Mouse (Mus musculus): ENCODE data around the gene Rft1.
A peak's percentile ranks its signal among the peaks of the same experiment; 100 is the strongest.
"Not testable (repeated sequence)": the region's sequence is repeated elsewhere in the genome, so short reads cannot be mapped to it uniquely, and the experiment has no call there.

The Rft1 gene

GRCm38 (mm10) chr14:30674947-30675346, 20.8 kb downstream of the Rft1 start:
- no peak for DNase-seq

DNA sequence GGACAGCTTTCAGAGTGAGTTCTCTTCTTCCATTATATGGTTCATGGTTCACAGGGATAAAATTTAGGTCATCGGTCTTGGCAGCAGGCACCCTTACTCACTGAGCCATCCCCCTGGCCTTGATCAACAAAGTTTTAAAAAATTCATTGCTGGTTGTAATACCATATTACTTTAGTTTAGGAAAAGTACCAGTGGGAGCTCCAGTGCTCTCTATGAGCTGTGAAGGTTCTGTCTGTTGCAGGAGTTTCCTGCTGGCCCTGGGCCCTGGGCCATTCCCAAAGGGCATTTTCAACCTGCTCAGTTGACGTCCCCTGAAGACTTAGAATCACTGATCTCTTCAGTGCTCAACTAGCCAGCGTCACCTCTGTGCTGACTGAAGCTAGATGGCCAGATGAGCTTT, 28.0 kb downstream of the Rft1 start:
- no peak for DNase-seq

DNA sequence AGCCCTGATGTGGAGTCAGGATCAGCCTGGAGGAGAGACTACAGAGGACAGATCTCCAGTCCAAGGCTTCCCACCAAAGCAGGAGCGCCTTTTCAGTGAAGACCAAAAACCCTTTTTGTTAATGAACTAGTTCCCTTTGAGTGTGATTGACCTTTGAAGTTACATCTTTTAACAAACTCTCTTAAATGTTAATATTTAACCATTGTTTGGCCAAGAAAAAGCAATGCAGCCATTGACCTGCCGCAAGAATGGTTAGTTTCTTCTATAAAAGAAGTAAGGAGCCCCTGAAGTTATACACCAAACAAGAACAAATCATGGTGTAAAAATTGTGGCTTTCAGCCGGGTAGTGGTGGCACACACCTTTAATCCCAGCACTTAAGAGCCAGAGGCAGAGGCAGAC, 36.5 kb downstream of the Rft1 start:
- DNase-seq = no peak

- DNase-seq = no peak
Measured at GRCm38 (mm10) chr14:30692439-30692838, 38.3 kb downstream of the Rft1 start.

DNA sequence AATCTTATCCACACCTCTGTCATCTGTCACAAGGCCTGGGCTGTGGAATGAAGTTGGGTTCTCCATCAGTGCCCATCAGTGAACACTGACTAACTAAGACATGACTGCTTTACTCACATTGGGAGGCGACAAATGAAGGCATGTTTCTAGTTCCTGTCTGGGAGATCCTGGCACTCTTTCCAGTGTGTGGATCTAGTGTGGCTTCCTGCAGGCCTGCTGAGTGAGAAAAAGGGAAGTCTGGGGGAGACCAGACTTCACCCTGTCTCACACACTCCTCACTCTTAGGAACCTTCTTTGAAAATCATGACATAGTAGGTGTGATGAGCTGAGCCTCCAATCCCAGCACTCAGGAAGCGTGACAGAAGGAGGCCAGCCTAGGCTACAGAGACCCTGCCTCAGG, 40.6 kb downstream of the Rft1 start:
- DNase-seq = peak; percentile 79

DNA sequence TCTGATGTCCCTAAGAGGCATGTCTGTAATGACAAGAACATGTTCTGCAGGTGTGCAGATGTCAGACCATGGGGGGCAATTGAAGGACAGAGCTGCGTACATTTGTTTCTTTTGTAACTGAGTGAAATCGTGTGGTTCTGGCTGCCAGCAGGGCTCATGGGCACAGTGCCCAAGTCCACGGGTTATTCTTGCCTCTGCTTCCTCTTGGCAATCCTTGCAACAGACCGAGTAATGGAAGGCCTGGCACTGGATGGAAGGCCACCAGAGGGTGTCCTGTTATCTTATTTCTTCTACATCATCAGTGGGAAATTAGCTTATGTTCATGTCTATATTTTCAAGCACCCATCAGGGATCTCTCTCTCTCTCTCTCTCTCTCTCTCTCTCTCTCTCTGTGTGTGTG, 41.4 kb downstream of the Rft1 start:
- peak; percentile 91 for DNase-seq

- DNase-seq = no peak
Measured at GRCm38 (mm10) chr14:30697407-30698052, 43.4 kb downstream of the Rft1 start.

DNA sequence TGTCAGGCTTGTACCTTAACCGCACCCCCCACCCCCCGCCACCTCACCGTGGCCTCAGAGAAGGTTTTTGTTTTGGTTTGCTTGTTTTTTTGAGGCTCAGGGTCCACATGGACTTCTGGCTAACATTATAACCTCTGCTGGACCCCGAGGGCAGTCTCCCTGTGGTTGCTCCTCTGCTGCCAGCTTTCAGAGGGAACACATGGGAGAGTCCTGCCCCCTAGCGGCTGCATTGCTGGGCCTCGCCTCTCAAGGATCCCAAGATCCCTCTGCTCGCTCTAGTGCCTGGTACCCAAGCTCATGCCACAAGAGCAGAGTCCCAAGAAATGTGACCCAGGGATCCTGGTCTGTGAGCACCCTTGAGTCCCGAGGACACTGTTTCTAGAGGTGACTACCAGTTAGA, 45.5 kb downstream of the Rft1 start:
- no peak for DNase-seq

DNA sequence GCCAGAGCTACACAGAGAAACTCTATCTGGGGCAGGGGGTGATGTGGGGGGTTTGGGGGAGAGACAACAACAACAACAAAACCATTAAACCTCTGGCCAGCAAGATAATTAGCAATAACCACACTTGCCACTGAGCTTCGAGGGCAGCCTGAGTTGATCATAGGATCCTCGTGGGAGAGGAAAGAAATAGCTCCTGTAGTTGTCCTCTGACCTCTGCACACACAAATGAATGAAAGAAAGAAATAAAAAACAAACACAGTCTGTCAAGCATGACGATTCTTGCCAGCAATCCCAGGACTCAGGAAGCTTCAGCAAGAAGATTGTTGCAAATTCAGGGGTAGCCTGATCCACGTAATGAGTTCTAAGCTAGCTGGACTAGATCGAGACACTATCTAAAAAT, 48.4 kb downstream of the Rft1 start:
- DNase-seq = no peak

GRCm38 (mm10) chr14:30703079-30703478, 48.9 kb downstream of the Rft1 start:
- no peak for DNase-seq

DNA sequence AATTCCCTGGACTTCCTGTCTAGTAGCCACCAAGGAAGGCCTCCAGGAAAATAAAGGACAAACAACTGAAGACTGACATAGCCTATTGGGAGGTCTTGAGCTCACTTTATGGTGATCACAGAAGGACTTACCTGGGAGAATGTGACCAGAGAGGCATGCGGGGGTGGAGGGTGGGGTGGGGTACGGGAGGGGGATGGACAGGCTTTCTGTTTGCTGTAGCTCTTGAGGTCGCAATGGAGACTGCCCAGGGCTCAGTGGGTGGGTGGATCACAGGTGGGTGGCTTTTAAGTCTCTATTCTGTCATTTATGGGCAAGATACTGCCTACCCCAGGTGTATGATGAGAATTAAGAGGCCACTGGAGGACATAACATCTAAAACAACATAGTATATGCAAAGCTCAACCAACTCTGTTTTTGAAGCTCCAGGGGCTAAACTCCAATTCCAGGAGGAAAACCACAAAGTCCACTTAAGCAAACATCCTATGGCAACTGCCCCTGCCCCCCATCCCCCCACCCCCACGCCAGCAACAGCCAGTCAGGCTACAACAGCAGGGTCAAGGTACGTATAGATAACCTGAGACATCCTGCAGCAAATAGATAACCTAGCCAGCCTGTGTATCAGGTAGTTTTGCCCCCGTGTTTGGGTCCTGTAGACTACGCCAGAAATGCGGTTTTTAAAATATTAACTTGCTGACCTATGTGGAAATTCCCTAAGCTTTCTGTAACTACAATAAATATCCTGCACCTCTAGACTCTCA, 50.1 kb downstream of the Rft1 start:
- DNase-seq = no peak

- no peak for DNase-seq
Measured at GRCm38 (mm10) chr14:30711892-30712291, 57.7 kb downstream of the Rft1 start.

GRCm38 (mm10) chr14:30713769-30714168, 59.6 kb downstream of the Rft1 start:
- DNase-seq = no peak

DNA sequence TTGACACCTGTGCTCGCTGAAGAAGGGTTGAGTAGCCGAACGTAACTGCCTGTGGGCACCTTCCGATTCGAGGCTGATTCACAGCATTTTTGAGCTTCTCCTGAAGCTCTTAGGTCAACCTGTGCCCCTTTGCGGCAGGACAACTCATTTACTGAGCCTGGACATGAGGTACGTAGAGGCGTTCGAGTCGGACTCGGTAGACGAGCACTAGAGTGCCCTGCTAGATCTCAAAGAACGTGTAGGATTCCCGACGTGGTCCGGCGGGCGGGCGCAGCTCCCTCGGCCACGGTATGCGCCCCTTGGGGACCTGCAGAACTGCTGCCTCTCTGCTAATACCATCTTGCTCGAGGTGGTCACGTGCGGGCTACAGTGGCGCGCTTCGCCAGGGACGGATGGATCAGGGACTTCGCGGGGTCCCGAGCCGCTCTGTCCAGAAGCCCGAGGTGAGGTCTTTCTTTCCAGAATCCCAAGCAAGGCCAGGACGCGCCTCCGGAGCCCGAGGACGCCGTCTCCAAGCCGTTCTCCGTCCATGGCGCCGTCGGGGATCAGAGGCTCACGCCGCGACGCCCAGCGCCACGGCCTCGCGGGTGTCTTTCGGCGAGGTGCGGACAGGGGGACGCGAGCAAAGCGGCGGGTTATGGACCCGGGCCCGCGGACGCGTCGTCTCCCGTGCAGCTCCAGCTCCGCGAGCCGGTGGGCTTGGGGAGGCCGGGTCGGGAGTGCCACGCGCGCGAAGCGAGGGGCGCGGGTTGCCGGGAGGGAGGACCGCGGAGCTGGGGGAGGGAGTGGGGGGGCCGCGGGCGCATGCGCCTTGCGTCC, 60.8 kb downstream of the Rft1 start, which contains the start of gene Sfmbt1:
Sfmbt1 (plus strand) TSS at position 51 of the 819 bp plus-strand sequence.
- DNase-seq = no peak

GRCm38 (mm10) chr14:30715618-30716050, 61.5 kb downstream of the Rft1 start:
- peak; percentile 85 for DNase-seq

DNA sequence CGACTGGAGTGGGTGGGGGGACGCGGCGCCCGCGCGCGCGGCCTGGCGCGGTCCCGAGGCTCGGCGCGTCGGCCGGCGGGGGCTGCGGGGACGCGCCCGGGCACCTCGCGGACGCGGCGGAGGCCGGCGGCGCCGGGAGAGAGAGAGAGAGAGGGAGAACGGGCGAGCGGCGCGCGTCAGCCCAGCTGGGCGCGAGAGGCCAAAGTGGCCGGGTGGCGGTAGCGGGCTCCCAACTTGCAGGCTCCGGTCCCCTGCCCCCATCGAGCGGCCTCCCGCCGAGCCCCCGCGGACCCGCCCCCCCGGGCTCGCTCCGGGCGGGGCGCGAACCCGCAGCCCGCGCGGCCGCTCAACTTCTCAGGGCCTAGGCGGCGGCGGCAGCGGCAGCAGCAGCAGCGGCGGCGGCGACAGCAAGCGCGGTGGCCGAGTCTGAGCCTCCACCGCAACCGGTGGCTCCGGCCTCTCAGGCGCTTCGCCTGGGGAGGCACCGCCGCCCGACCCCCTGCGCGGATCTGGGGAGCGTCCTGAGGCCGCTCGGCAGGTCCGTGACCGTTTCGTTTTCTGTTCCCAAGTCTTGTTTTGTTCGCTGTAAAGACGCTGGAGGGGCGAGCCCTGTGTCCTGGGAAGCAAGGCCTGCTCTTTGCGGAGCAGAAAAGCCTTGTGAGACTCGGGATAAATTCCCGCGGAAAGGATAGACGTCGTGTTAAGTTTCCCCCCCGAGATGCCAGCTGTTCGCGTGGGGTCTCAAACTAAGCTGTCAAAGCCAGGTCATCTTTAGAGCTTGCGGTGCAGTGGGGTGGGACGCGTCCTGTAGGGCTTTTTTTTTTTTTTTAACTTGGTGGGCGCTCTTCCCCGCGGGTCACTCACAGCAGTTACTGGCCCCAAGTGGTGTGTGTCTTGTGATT, 62.1 kb downstream of the Rft1 start:
- peak; percentile 49 for DNase-seq

DNA sequence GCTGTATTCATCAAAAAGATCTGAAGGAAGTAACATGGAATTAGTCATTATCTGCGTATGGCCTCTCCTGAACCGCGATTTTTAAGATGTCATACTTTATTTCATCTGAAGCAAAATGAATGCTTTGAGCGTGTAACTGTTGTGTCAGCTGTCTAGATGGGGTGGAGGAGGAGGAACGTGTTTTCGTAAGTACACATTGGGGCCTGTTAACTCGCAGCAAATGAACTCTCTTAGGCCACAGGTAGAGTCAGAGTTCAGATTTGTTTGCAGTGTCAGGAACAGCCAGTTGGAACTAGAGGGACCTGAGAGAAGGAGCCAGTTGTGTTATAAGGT, 62.8 kb downstream of the Rft1 start:
- DNase-seq = no peak

- not testable (repeated sequence) for DNase-seq
Measured at GRCm38 (mm10) chr14:30718696-30719095, 64.5 kb downstream of the Rft1 start.

DNA sequence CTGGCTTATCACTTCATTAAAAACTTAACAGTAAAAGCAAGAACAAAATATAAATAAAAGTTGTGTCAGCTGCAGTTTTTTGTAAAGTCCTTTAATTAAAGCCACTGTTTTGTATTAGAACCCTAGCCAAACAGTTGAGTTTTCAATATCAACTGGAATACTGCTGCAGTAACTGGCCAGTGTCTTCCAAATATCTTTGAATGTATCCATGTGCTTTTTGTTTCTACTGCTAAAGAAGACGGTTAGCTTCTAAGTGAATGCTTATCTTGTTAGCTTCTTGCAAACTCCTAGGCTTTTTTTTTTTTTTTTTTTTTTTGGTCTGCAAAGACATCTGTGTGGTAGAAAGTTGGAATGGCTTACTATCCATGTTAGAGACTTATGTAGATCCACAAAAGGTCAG, 65.4 kb downstream of the Rft1 start:
- no peak for DNase-seq

GRCm38 (mm10) chr14:30721850-30722249, 67.7 kb downstream of the Rft1 start:
- no peak for DNase-seq

DNA sequence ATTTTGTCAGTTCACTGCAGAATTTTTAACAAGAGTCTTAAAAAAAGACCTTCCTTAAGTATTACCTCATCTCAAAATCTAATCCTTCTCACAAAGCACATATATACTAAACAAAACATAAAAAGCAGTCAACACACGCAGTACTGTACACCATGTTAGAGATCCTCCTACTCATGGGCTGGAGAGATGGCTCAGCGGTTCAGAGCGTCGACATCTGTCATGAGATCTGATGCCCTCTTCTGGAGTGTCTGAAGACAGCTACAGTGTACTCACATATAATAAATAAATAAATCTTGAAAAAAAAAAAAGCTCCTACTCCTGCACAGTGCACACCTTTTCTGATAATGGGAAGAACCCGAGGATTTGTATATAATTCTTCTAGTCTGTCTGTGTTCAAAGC, 68.2 kb downstream of the Rft1 start:
- DNase-seq = no peak

- DNase-seq = no peak
Measured at GRCm38 (mm10) chr14:30731896-30732295, 77.7 kb downstream of the Rft1 start.

DNA sequence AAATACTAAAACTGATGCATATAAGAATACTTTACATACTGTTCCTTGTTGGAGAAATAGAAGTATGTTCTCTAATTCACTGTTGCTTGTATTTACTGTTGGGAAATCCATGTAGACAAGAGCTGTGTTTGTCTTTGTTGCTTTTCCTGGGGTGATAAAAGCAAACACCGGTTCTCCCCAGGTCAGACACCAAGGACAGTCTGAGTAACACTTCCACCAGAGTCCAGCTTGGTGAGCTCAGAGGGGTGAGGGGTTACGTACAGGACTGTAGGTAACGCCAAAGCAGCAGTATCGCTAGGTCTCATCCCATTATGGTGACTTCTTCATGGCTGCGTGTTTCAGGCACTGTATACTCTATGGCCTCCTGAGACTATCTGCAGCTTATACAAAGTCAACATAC, 80.5 kb downstream of the Rft1 start:
- DNase-seq = no peak
